Mouse (Mus musculus): ENCODE results near the gene Galc. TPM values are rescaled to one million over a fixed set of nuclear protein-coding genes. Genes with fewer than 3 reads are reported as not detected.

Gene Galc
- polyA plus RNA-seq, 1 experiment: 21.8 TPM

DNA sequence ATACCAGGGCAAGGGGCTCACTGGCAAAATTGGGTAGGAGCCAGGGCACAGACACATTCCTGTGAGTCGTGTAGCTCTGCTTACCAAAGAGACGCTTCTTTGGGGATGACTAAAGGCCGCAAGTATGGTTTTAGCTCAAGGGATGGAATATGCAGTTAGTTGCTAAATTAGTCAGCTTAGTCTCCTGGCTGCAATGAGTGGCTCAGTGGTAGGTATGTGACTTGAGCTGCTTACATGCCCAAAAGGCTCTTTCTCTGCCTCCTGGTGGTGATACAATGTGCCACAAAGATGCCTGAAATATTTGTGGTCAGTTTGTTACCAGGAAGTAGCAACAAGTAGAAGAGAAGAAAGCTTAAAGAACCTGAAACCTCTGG, 24.2 kb upstream of the Galc start:
- Histone ChIP-seq H3K27ac (ENCODE audit: insufficient read depth, low read length) (no peak overlapping the region), H3K4me1 (ENCODE audit: control insufficient read depth, insufficient read depth, low read length) (no peaks in the 10 kb centered on the region; the same call in 1 of the 2 replicates), H3K4me3 (replicated peaks; ENCODE audit: insufficient read depth, low read depth, low read length) (no peak overlapping the region), H3K27me3 (ENCODE audit: control insufficient read depth, insufficient read depth, low read length) (no peaks in the 10 kb centered on the region)
- DNase-seq: no peak
- TF ChIP-seq CTCF (IDR thresholded peaks at IDR 0.05; ENCODE audit: borderline replicate concordance, insufficient read depth, low read depth, low read length) (no peak), POLR2A (IDR thresholded peaks at IDR 0.05; ENCODE audit: borderline replicate concordance, insufficient read depth, low read length) (no peak)
- 73% methylated on average over 3 of the region's 3 CpGs for WGBS

DNA sequence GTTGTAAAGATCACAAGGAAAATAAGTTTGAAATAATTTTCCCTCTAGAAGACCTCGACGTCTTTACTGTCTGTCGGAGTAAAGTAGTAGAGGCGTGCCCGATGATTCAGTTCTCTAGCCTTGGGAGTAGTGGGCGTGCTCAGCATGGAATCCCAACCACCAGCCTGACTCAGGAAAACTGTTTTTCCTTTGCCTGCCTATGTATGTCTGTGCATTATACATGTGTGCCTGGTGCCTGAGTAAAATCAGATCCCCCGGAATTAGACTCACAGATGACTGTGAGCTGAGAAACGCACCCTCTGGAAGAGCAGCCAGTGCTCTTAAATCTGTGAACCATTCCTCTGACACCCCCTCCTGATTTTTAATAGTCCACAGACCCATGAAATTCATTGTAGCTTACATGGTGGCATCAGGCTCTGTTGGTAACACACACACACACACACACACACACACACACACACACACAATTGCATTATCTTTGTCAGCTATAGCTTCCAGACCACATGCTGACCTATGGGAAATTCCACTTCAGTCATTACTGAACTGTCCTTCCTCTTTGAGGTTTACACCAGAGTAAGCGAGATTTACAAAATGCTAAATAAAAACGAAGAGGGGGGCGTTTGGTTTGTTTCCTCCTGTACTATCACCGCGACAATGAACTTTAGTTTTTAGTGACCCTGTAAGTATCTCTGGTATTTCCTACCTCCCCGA, 23.7 kb upstream of the Galc start:
- WGBS: 87% methylated on average over 14 of the region's 14 CpGs
- TF ChIP-seq POLR2A (IDR thresholded peaks at IDR 0.05; ENCODE audit: borderline replicate concordance, insufficient read depth, low read length) (no peak), CTCF (IDR thresholded peaks at IDR 0.05; ENCODE audit: borderline replicate concordance, insufficient read depth, low read depth, low read length) (no peak)
- H3K27me3 ChIP-seq (ENCODE audit: control insufficient read depth, insufficient read depth, low read length): no peaks in the 10 kb centered on the region

DNA sequence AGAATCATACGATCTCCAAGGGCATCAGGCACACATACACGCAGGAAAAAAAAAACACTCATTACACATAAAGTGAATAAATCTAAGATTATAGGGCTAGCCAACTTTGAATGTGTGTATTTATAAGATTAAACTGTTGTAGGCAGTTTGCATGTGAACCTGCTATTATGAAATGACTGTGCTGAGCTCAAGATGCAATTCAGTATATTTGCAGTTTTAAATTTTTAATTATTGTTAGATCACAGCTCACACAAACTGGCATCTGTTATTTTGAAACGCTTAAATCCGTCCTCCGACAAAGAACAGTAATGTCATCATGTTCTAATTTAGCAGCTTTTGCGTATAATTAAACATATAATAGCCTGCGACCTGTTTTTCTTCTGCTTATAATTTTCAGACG, 21.7 kb upstream of the Galc start:
- TF ChIP-seq POLR2A (IDR thresholded peaks at IDR 0.05; ENCODE audit: borderline replicate concordance, insufficient read depth, low read length) (no peak), CTCF (IDR thresholded peaks at IDR 0.05; ENCODE audit: borderline replicate concordance, insufficient read depth, low read depth, low read length) (no peak)
- no peak for DNase-seq

More for the DNA sequence above, 23.7 kb upstream of the Galc start:
- no peaks in the 10 kb centered on the region; the same call in 1 of the 2 replicates for H3K4me1 ChIP-seq (ENCODE audit: control insufficient read depth, insufficient read depth, low read length)
- H3K4me3 ChIP-seq (replicated peaks; ENCODE audit: insufficient read depth, low read depth, low read length): no peak overlapping the region
- no peak for DNase-seq
- H3K27ac ChIP-seq (ENCODE audit: insufficient read depth, low read length): no peak overlapping the region

DNA sequence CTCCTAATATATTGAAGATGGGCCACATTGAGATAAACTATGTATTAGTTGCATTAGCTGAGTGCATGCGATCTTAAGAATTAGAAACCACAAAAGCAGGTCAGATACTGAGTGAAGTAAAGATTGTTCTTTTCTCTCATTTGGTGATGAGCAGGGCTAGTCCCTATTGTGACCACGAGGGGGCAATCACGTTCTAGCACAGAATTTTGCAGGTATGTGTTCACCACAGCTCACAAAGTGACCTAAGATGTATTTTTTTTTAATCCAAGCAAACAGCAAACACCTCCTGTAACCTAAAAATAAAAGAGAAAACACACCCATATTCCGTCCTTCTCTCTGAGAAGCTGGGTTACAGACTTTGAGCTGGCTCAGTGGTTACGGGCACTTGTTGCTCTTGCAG, 21.3 kb upstream of the Galc start:
- DNase-seq: peak; percentile 75 to 79
- TF ChIP-seq CTCF (IDR thresholded peaks at IDR 0.05; ENCODE audit: borderline replicate concordance, insufficient read depth, low read depth, low read length) (peak; percentile 86), POLR2A (IDR thresholded peaks at IDR 0.05; ENCODE audit: borderline replicate concordance, insufficient read depth, low read length) (no peak)

More for the DNA sequence above, 21.7 kb upstream of the Galc start:
- 73% methylated on average over 8 of the region's 8 CpGs for WGBS
- H3K4me3 ChIP-seq (replicated peaks; ENCODE audit: insufficient read depth, low read depth, low read length): no peak overlapping the region
- no peaks in the 10 kb centered on the region; the same call in 1 of the 2 replicates for H3K4me1 ChIP-seq (ENCODE audit: control insufficient read depth, insufficient read depth, low read length)
- no peak overlapping the region for H3K27ac ChIP-seq (ENCODE audit: insufficient read depth, low read length)
- H3K27me3 ChIP-seq (ENCODE audit: control insufficient read depth, insufficient read depth, low read length): no peaks in the 10 kb centered on the region

DNA sequence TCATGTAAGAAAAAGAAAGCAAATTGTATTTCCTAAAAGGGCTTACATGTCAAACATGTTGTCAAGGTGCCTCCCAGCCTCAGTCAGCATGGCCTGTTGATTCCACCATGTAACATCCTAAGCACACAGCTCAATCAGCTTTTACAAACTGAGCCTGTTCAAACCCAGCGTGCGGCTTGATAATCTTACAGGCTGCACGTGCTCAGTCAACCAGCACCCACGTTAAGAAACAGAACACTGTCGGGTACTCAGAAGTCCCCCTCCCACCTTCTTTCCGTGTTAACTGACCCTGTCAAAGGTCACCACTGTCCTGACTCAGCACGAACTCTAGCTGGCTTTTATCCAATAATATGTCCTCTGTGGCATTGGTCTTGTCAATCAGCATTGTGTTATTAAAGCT, 13.2 kb upstream of the Galc start:
- WGBS: 65% methylated on average over 7 of the region's 7 CpGs
- Histone ChIP-seq H3K4me1 (ENCODE audit: control insufficient read depth, insufficient read depth, low read length) (no peaks in the 10 kb centered on the region), H3K27me3 (ENCODE audit: control insufficient read depth, insufficient read depth, low read length) (no peaks in the 10 kb centered on the region), H3K27ac (ENCODE audit: insufficient read depth, low read length) (no peak overlapping the region), H3K4me3 (replicated peaks; ENCODE audit: insufficient read depth, low read depth, low read length) (no peak overlapping the region)
- no peak for DNase-seq
- TF ChIP-seq CTCF (IDR thresholded peaks at IDR 0.05; ENCODE audit: borderline replicate concordance, insufficient read depth, low read depth, low read length) (no peak), POLR2A (IDR thresholded peaks at IDR 0.05; ENCODE audit: borderline replicate concordance, insufficient read depth, low read length) (no peak)

More for the DNA sequence above, 21.3 kb upstream of the Galc start:
- 15% methylated on average over 5 of the region's 5 CpGs for WGBS
- Histone ChIP-seq H3K27ac (ENCODE audit: insufficient read depth, low read length) (no peak overlapping the region), H3K4me1 (ENCODE audit: control insufficient read depth, insufficient read depth, low read length) (no peaks in the 10 kb centered on the region; the same call in 1 of the 2 replicates), H3K4me3 (replicated peaks; ENCODE audit: insufficient read depth, low read depth, low read length) (no peak overlapping the region), H3K27me3 (ENCODE audit: control insufficient read depth, insufficient read depth, low read length) (no peaks in the 10 kb centered on the region)

DNA sequence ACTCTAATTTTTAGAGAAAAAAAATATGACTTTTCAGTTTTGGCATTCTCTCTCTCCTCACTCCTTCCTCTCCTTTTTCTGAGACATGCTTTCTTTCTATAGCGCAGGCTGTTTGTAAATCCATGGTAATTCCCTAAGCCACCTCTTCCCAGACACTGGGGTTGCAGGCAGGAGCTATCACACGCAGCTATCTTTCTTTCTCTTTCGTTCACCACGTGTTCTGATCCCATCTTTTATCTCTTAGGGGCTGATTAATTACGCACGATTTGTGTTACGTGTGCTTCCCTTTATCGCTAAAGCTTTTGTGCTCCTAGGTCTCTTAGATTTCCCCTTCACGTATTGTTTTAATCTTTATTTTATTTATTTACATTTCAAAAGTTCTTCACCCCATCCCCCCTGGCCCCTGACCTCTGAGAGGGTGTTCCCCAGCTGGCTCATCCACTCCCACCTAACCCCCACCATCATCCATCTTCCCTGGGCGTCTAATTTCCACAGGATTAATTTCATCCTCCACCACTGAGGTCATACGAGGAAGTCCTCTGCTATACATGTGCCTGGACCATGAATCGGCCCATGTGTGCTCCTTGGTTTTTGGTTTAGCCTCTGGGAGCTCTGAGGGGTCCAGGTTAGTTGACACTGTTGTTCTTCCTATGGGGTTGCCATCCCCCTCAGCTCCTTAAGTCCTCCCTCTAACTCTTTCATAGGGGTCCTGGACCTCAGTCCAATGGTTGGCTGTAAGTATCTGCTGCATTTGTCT, 11.7 kb upstream of the Galc start:
- H3K27ac ChIP-seq (ENCODE audit: insufficient read depth, low read length): no peak overlapping the region
- WGBS: 74% methylated on average over 12 of the region's 12 CpGs

DNA sequence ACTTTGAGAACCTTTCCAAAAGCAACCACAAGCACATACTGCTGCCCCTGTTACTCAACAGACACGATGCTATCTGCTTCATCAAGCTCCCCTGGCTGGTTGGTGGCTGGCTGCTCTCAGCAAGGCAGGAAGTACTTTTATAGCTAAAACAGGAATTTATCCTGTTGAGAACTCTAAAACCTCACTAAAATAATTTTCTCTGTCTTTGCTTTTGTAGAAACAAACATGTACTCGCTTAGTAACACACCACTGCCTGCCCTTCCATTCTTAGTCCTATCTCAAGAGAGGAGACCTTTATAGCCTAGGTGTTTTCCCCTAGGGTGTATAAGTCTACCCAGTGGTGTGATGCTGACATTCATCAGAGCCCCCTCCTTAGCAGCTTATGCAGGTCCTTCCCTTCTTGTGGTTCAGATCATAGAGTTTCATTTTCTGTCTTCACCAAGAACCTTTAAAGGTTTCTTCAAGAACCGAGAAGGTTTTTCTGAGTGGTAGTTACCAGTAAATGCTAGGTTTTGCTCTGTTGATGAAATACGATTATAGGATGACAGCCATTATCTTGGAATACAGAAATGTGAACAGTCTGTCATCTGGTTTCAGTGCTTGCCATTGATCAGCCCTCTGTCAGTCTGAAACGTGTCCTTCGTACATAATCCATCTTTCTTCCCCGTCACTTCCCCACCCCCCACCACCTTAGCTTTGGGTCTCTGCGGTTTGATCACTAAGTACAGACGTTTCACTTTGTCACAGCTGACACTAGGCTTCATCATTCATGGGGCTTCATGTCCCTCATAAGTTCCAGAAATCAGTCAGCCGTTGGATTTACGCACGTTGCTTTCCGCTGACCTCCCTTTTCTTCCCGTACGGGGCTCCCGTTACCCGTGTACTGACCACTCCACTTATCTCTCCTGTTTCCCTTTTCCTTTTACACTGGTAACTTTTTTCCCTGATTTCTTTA, 10.8 kb upstream of the Galc start:
- Histone ChIP-seq H3K27ac (ENCODE audit: insufficient read depth, low read length) (no peak overlapping the region), H3K27me3 (ENCODE audit: control insufficient read depth, insufficient read depth, low read length) (no peaks in the 10 kb centered on the region), H3K4me3 (replicated peaks; ENCODE audit: insufficient read depth, low read depth, low read length) (no peak overlapping the region), H3K4me1 (ENCODE audit: control insufficient read depth, insufficient read depth, low read length) (no peaks in the 10 kb centered on the region)
- no peak for DNase-seq
- no peak for TF ChIP-seq POLR2A (IDR thresholded peaks at IDR 0.05; ENCODE audit: borderline replicate concordance, insufficient read depth, low read length)
- TF ChIP-seq CTCF (IDR thresholded peaks at IDR 0.05; ENCODE audit: borderline replicate concordance, insufficient read depth, low read depth, low read length): no peak
- 82% methylated on average over 17 of the region's 17 CpGs for WGBS

More for the DNA sequence above, 11.7 kb upstream of the Galc start:
- TF ChIP-seq CTCF (IDR thresholded peaks at IDR 0.05; ENCODE audit: borderline replicate concordance, insufficient read depth, low read depth, low read length) (no peak), POLR2A (IDR thresholded peaks at IDR 0.05; ENCODE audit: borderline replicate concordance, insufficient read depth, low read length) (no peak)
- Histone ChIP-seq H3K4me1 (ENCODE audit: control insufficient read depth, insufficient read depth, low read length) (no peaks in the 10 kb centered on the region), H3K27me3 (ENCODE audit: control insufficient read depth, insufficient read depth, low read length) (no peaks in the 10 kb centered on the region), H3K4me3 (replicated peaks; ENCODE audit: insufficient read depth, low read depth, low read length) (no peak overlapping the region)
- DNase-seq: no peak

Measured in cerebellum, adult 2 months (tissue).